Comparison of ENCODE assay signal across 8 mouse cellular contexts in the genomic region with DNA sequence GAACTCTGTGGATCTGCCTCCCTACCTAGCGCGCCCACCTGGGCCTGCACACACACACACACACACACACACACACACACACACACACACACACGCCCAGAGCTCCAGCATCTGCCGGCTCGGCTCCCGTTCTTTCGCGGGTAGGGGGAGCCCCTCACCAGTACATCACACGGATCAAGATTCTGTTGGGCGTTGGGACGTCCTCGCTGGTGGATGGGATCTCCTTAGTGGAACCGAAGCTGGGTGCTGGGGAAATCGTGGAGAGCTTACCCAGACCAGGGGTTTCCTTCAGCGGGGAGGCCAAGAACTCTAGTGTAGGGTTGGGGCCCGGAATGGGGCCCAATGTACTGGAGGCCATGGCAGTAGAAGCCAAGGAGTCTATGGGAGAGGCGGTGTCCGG. TPM values are rescaled to one million over a fixed set of nuclear protein-coding genes. Genes with fewer than 3 reads are reported as not detected.
DNase-seq lines count a peak whose midpoint lies in the region; ATAC-seq and TF ChIP-seq lines count a peak whose summit lies in the region.

No protein-coding gene starts in this region.

- H3K36me3 ChIP-seq in kidney, postnatal 0 days (ENCODE audit: insufficient read depth, low read length) = no peaks in the 10 kb centered on the region
- H3K36me3 ChIP-seq in hindbrain, embryonic 12.5 days = no peaks in the 10 kb centered on the region
- H3K36me3 ChIP-seq in midbrain, embryonic 16.5 days (ENCODE audit: control insufficient read depth, insufficient read depth, low read length) = no peaks in the 10 kb centered on the region

- peak; percentile 29 for DNase-seq in kidney, postnatal 0 days (ENCODE audit: low spot score)
- DNase-seq in kidney, postnatal 10 days = no peak
- peak; percentile 55 for DNase-seq in brain, embryonic 14.5 days (ENCODE audit: low read depth)
- DNase-seq in urinary bladder, postnatal 36 days (ENCODE audit: low spot score in 2 of 2) = no peak
- DNase-seq in right cerebral cortex, postnatal 36 days (ENCODE audit: low spot score in 2 of 2) = no peak

- peaks cover 33% of the 10 kb centered on the region for H3K27me3 ChIP-seq in kidney, postnatal 0 days (ENCODE audit: insufficient read depth, low read length)
- peaks cover 70% of the 10 kb centered on the region for H3K27me3 ChIP-seq in hindbrain, embryonic 12.5 days
- peaks cover 20% of the 10 kb centered on the region for H3K27me3 ChIP-seq in midbrain, embryonic 16.5 days (ENCODE audit: control insufficient read depth, insufficient read depth, low read depth, low read length)

- H3K4me2 ChIP-seq in kidney, postnatal 0 days (ENCODE audit: low read length) = peak overlapping the region; percentile 68
- H3K4me2 ChIP-seq in hindbrain, embryonic 12.5 days (replicated peaks) = peak overlapping the region; percentile 51
- peak overlapping the region; percentile 59 for H3K4me2 ChIP-seq in midbrain, embryonic 16.5 days (ENCODE audit: low read length)

- peak; percentile 42; the same call in 1 of the 2 replicates for TF ChIP-seq CTCF in kidney, postnatal 0 days (IDR thresholded peaks at IDR 0.05; ENCODE audit: low read depth)
- TF ChIP-seq CTCF in brain, embryonic 14.5 days (IDR thresholded peaks at IDR 0.05; ENCODE audit: borderline replicate concordance, extremely low read depth, insufficient read depth, insufficient read length) = peak; percentile 17; the same call in 1 of the 2 replicates

- peaks cover 15% of the 10 kb centered on the region; the same call in 1 of the 2 replicates for H3K4me1 ChIP-seq in kidney, postnatal 0 days (replicated peaks; ENCODE audit: insufficient read depth, low read length)
- peaks cover 29% of the 10 kb centered on the region for H3K4me1 ChIP-seq in hindbrain, embryonic 12.5 days
- peaks cover 5% of the 10 kb centered on the region; the same call in 1 of the 2 replicates for H3K4me1 ChIP-seq in midbrain, embryonic 16.5 days (ENCODE audit: control insufficient read depth, insufficient read depth, low read length)

- ATAC-seq in kidney, postnatal 0 days (replicated peaks; ENCODE audit: low FRiP score, low read depth) = no peak
- ATAC-seq in hindbrain, embryonic 12.5 days (ENCODE audit: low FRiP score) = peak; percentile 32
- ATAC-seq in midbrain, embryonic 16.5 days = no peak; the same call in 1 of the 2 replicates
- ATAC-seq in inflammation-experienced regulatory T-cells, adult 6 months = no peak

- peak overlapping the region; percentile 26 for H3K4me3 ChIP-seq in kidney, postnatal 0 days (replicated peaks; ENCODE audit: low read depth, low read length)
- peak overlapping the region; percentile 27 for H3K4me3 ChIP-seq in hindbrain, embryonic 12.5 days
- H3K4me3 ChIP-seq in midbrain, embryonic 16.5 days (ENCODE audit: low read depth, low read length) = peak overlapping the region; percentile 22

- WGBS in kidney, postnatal 0 days = 2% methylated on average over 18 of the region's 18 CpGs
- under 1% methylated on average over 16 of the region's 18 CpGs for WGBS in hindbrain, embryonic 12.5 days
- 0% methylated on average over 15 of the region's 18 CpGs for WGBS in midbrain, embryonic 16.5 days

- no peak overlapping the region for H3K9ac ChIP-seq in kidney, postnatal 0 days (ENCODE audit: low read depth, low read length)
- H3K9ac ChIP-seq in hindbrain, embryonic 12.5 days = peak overlapping the region; percentile 32; the same call in 1 of the 2 replicates
- peak overlapping the region; percentile 44; the same call in 1 of the 2 replicates for H3K9ac ChIP-seq in midbrain, embryonic 16.5 days (ENCODE audit: low read depth, low read length)

- no peak overlapping the region for H3K27ac ChIP-seq in kidney, postnatal 0 days
- no peak overlapping the region for H3K27ac ChIP-seq in hindbrain, embryonic 12.5 days
- H3K27ac ChIP-seq in midbrain, embryonic 16.5 days (ENCODE audit: low read length) = no peak overlapping the region

- no peak for TF ChIP-seq POLR2A in brain, embryonic 14.5 days (IDR thresholded peaks at IDR 0.05; ENCODE audit: borderline replicate concordance, extremely low read depth, insufficient read depth, insufficient read length, poor library complexity, severe bottlenecking)

- no peaks in the 10 kb centered on the region for H3K9me3 ChIP-seq in kidney, postnatal 0 days (replicated peaks; ENCODE audit: low read length)
- H3K9me3 ChIP-seq in hindbrain, embryonic 12.5 days (replicated peaks) = no peaks in the 10 kb centered on the region
- no peaks in the 10 kb centered on the region for H3K9me3 ChIP-seq in midbrain, embryonic 16.5 days (replicated peaks; ENCODE audit: control insufficient read depth, low read length, poor library complexity, severe bottlenecking)

RNA-seq across cellular contexts. Expression of gene Selenov, which starts 0.8 kb away (rescaled TPM):
- 0.14 and 0.26 TPM in 2 replicates for polyA plus RNA-seq in kidney, postnatal 0 days (2015; fragmentation: Nextera tagmentation; extraction: Ambion mirVana)
- 0.50 and 0.81 TPM in 2 replicates for polyA plus RNA-seq in brain, embryonic 14.5 days (2012; rRNA removed)
- polyA plus RNA-seq in hindbrain, embryonic 12.5 days (2016; fragmentation: Nextera tagmentation; extraction: Ambion mirVana) = 0.34 and 0.82 TPM in 2 replicates
- polyA plus RNA-seq in midbrain, embryonic 16.5 days (2015; fragmentation: Nextera tagmentation; extraction: Ambion mirVana) = 1.2 TPM in 2 replicates
- polyA plus RNA-seq in inflammation-experienced regulatory T-cells, adult 6 months (2017; shearing (Covaris generic)) = not detected

RNA-seq across cellular contexts. Expression of gene Dll3, which starts 11.9 kb away (rescaled TPM):
- polyA plus RNA-seq in kidney, postnatal 0 days (2015; fragmentation: Nextera tagmentation; extraction: Ambion mirVana) = 0.43 and 0.45 TPM in 2 replicates
- polyA plus RNA-seq in brain, embryonic 14.5 days (2012; rRNA removed) = 30.3 and 43.3 TPM in 2 replicates
- 56.6 and 58.9 TPM in 2 replicates for polyA plus RNA-seq in hindbrain, embryonic 12.5 days (2016; fragmentation: Nextera tagmentation; extraction: Ambion mirVana)
- 16.3 and 16.5 TPM in 2 replicates for polyA plus RNA-seq in midbrain, embryonic 16.5 days (2015; fragmentation: Nextera tagmentation; extraction: Ambion mirVana)
- polyA plus RNA-seq in inflammation-experienced regulatory T-cells, adult 6 months (2017; shearing (Covaris generic)) = not detected

RNA-seq across cellular contexts. Expression of gene Eid2b, which starts 12.6 kb away (rescaled TPM):
- 13.8 and 15.6 TPM in 2 replicates for polyA plus RNA-seq in kidney, postnatal 0 days (2015; fragmentation: Nextera tagmentation; extraction: Ambion mirVana)
- 40.9 and 46.6 TPM in 2 replicates for polyA plus RNA-seq in brain, embryonic 14.5 days (2012; rRNA removed)
- 26.7 and 28.4 TPM in 2 replicates for polyA plus RNA-seq in hindbrain, embryonic 12.5 days (2016; fragmentation: Nextera tagmentation; extraction: Ambion mirVana)
- polyA plus RNA-seq in midbrain, embryonic 16.5 days (2015; fragmentation: Nextera tagmentation; extraction: Ambion mirVana) = 44.2 and 44.8 TPM in 2 replicates
- 1 to 10 TPM in 1 of 3 experiments, under 1 TPM in 2; 0.34 to 1.7 (median 0.44) TPM for polyA plus RNA-seq in inflammation-experienced regulatory T-cells, adult 6 months (2017; shearing (Covaris generic))

RNA-seq across cellular contexts. Expression of gene Timm50, which starts 21.7 kb away (rescaled TPM):
- polyA plus RNA-seq in kidney, postnatal 0 days (2015; fragmentation: Nextera tagmentation; extraction: Ambion mirVana) = 117 and 122 TPM in 2 replicates
- polyA plus RNA-seq in brain, embryonic 14.5 days (2012; rRNA removed) = 105 and 134 TPM in 2 replicates
- 142 and 160 TPM in 2 replicates for polyA plus RNA-seq in hindbrain, embryonic 12.5 days (2016; fragmentation: Nextera tagmentation; extraction: Ambion mirVana)
- 119 and 123 TPM in 2 replicates for polyA plus RNA-seq in midbrain, embryonic 16.5 days (2015; fragmentation: Nextera tagmentation; extraction: Ambion mirVana)
- 10 to 100 TPM; 27.6 to 39.1 (median 36.4) TPM for polyA plus RNA-seq in inflammation-experienced regulatory T-cells, adult 6 months (2017; shearing (Covaris generic))

RNA-seq across cellular contexts. Expression of gene Eid2, which starts 22.5 kb away (rescaled TPM):
- 4.5 and 10.9 TPM in 2 replicates for polyA plus RNA-seq in kidney, postnatal 0 days (2015; fragmentation: Nextera tagmentation; extraction: Ambion mirVana)
- polyA plus RNA-seq in brain, embryonic 14.5 days (2012; rRNA removed) = 62.0 and 63.2 TPM in 2 replicates
- polyA plus RNA-seq in hindbrain, embryonic 12.5 days (2016; fragmentation: Nextera tagmentation; extraction: Ambion mirVana) = 19.3 and 20.0 TPM in 2 replicates
- 3.5 and 4.3 TPM in 2 replicates for polyA plus RNA-seq in midbrain, embryonic 16.5 days (2015; fragmentation: Nextera tagmentation; extraction: Ambion mirVana)
- under 1 TPM; 0.25 to 0.84 (median 0.81) TPM for polyA plus RNA-seq in inflammation-experienced regulatory T-cells, adult 6 months (2017; shearing (Covaris generic))

Comparison
In these comparisons a context has a peak if more than half of its experiments do, and no peak if none do; other contexts are left out.
1. DNase-seq: peak in kidney, postnatal 0 days (single experiment) and brain, embryonic 14.5 days (single experiment); none in kidney, postnatal 10 days (single experiment), urinary bladder, postnatal 36 days (0 of 2) and right cerebral cortex, postnatal 36 days (0 of 2).
2. RNA of gene Dll3, which starts 11.9 kb away (polyA plus RNA-seq): 56.6 to 58.9 TPM in hindbrain, embryonic 12.5 days, 30.3 to 43.3 TPM in brain, embryonic 14.5 days and 16.3 to 16.5 TPM in midbrain, embryonic 16.5 days; 0.43 to 0.45 TPM in kidney, postnatal 0 days and not detected in inflammation-experienced regulatory T-cells, adult 6 months; every median in the first group is over 10 times any median in the second.
3. Peak in every context shown above with its lines, with median percentiles within 50 percentile points of each other: H3K4me2 ChIP-seq and H3K4me3 ChIP-seq.